Mouse (Mus musculus): ENCODE measurements around the gene Smco4.

GRCm38 (mm10) chr9:15517979-15518378 lies 24.7 kb downstream of the Smco4 start:
- no peak for TF ChIP-seq CTCF (IDR thresholded peaks at IDR 0.05; ENCODE audit: low read depth)
- no peak for TF ChIP-seq EP300 (optimal IDR thresholded peaks at IDR 0.05)
